Mouse (Mus musculus) thymus, adult 2 months (tissue): ENCODE results near the gene Irgq.

Experiments used
- CTCF ChIP-seq: fragments of 200-500 bp; IDR thresholded peaks from 2 replicates; pipeline ENCODE4 v1.5.1; 2012; ENCODE audit warnings: mild to moderate bottlenecking, control low read depth, low read length, moderate library complexity, borderline replicate concordance; ENCODE audit not compliant: control insufficient read depth, poor library complexity, insufficient read depth; ENCODE audit errors: extremely low read depth
- POLR2A ChIP-seq: fragments of 200-500 bp; IDR thresholded peaks from 2 replicates; pipeline ENCODE4 v1.6.1; 2012; ENCODE audit warnings: mild to moderate bottlenecking, low read length, control low read depth, moderate library complexity; ENCODE audit not compliant: control insufficient read depth, poor library complexity, insufficient read depth; ENCODE audit errors: extremely low read depth

GRCm38 (mm10) chr7:24517654-24518053, 12.8 kb upstream of the Irgq start:
- TF ChIP-seq POLR2A, result no peak
- TF ChIP-seq CTCF, result no peak
